Mouse (Mus musculus) frontal cortex, postnatal 10 days (tissue): Measurements from ENCODE around the gene Rtbdn.
"Not testable (repeated sequence)": the region's sequence is repeated elsewhere in the genome, so short reads cannot be mapped to it uniquely, and the experiment has no call there.

Experiments
- DNase-seq, 2 experiments: peaks; one replicate each; pipeline ENCODE4 v3.0.0; 2022; ENCODE audit warnings: low spot score in 2 of 2, mixed read lengths in 1 of 2

Rtbdn gene

DNA sequence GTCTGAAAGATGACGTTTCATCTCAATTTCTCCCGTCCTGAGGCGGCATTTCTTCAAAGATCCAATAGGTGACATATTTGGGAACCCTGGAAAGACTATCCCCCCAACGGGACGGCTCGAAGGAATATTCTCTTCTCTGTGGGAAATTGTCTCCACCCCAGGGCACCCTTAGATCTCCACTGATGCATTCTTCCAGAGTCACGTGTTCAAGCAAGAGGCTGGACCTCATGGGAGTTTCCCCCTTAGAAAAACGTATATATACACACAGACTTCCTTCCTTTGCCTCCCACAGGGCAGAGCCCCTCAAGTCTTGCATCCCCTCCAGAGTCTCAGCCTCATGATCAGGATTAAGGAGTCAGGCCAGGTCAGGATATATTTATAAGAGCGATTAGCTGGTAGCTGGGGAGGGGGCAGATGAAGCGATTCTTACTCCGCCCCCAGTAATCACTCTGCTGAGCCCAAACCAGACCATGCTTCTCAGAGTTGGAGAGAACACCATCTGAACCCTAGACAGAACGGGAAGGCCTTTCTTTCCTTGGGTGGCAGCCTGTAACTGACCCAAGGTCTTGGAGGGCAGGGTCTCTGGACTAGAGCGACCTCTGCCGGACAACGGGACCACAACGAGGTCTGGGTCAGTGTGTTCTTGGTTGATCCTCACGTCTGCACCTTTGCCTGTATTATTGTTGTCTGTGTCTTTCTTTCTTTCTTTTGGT lies at the start of gene Rtbdn:
Rtbdn (plus strand) TSS at position 464 of the 713 bp plus-strand sequence.
- no peak for DNase-seq

DNA sequence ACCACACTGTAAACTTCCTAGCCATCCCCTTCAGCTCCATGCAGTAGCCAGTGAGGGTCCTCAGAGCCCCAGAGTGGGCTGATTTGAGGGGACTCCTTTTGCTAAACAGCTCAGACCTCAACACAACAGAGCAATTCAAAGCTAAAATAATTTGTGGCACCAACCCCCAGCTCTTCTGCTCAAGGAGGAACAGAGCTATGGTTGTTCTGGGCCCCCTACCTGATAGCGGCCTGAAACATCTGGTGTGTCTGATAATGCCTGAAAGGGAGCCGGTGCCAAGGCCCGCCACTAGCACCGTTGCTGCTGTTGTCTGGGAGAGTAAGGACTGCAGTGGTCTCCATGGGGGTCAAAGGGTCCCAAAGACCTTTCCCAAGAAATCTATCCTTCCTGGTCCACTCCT lies 45.7 kb upstream of the Rtbdn start:
- DNase-seq = no peak

DNA sequence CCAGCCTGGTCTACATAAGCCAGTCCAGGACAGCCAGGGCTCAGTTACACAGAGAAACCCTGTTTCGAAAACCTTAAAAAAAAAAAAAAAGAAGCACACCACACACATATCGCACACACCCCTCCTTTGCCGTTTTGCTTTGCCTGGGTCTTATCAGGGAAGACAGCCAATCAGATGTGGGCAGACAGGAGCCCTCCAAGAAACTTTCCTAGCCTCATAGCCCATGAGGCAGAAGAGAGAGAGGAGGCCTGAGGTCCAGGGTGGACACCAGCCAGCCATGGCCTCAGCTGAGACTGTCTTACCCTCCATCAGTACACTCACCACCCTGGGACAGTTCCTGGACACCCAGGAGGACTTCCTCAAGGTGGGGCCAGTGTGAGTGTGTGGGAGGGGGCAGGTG lies 45.0 kb upstream of the Rtbdn start, which contains the start of gene Klf1:
Klf1 (plus strand) TSS at position 177 of the 400 bp plus-strand sequence.
- DNase-seq = no peak

DNA sequence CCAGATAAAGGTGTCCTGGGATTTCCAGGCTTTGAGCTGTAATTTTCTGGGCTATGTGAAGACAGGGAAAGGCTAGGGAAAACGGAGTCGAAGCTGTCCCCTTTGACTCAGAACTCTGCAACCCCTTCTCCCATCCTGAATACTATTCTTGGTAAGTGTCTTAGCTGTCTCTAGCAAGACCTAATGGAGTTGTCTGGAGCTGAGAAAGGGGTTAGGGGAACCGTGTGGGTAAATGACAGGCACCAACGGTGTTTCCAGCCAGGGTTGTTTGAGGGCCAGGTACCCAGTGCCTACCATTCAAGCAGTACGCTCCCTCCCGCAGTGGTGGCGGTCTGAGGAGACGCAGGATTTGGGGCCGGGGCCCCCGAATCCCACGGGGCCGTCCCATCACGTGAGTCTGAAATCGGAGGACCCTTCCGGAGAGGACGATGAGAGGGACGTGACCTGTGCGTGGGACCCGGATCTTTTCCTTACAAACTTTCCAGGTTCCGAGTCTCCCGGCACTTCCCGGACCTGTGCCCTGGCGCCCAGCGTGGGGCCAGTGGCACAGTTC lies 44.3 kb upstream of the Rtbdn start:
- no peak for DNase-seq

DNA sequence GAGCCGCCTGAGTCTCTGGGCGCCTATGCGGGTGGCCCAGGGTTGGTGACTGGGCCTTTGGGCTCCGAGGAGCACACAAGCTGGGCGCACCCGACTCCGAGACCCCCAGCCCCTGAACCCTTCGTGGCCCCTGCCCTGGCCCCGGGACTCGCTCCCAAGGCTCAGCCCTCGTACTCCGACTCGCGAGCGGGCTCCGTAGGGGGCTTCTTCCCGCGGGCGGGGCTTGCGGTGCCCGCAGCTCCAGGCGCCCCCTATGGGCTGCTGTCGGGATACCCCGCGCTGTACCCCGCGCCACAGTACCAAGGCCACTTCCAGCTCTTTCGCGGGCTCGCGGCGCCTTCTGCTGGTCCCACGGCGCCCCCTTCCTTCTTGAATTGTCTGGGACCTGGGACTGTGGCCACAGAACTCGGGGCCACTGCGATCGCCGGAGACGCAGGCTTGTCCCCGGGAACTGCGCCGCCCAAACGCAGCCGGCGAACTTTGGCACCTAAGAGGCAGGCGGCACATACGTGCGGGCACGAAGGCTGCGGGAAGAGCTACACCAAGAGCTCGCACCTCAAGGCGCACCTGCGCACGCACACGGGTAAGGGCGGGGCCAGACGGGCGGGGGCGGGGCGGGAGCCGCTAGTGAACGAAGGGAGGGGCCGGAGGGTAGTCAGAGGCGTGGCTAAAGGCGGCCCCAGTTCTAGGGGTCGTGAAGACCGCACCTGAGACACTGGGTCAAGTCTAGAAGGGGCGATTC lies 43.7 kb upstream of the Rtbdn start:
- DNase-seq = peak; percentile 81 to 88

DNA sequence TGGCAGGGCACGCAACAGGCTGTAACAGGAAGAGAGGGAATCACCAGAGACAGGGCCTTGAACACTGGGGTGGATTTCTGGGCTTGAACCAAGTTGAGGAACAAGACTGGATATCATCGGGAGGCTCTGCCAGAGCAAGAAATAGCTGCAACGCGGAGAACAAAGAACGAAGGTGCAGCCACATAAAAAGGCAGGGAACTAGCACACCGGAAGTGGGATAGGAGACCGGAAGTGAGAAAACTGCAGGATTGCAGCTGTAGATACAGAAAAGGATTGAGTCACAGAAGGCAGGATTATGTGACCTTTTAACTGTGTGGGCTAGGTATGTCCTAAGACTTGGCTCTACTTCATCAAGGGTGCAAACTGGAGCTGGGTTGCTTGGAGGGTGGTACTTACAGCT lies 42.4 kb upstream of the Rtbdn start:
- DNase-seq = no peak

DNA sequence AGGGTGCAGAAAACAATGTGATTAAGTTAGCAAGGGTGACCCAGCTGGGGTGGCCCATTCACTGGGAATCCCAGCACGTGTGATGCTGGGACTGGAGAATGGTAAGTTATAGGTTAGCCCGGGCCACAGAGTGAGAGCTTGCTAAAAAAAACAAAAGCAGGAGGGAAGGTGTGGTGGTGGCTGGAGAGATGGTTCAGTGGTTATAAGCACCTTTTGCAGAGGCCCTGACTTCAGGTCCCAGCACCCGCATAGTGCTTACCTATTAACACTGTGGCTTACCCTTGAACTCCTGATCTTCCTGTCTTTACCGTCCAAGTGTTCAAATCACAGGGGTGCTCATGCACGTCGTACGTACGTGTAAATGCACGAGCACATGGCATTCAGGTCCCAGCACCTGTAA lies 39.8 kb upstream of the Rtbdn start:
- no peak for DNase-seq

DNA sequence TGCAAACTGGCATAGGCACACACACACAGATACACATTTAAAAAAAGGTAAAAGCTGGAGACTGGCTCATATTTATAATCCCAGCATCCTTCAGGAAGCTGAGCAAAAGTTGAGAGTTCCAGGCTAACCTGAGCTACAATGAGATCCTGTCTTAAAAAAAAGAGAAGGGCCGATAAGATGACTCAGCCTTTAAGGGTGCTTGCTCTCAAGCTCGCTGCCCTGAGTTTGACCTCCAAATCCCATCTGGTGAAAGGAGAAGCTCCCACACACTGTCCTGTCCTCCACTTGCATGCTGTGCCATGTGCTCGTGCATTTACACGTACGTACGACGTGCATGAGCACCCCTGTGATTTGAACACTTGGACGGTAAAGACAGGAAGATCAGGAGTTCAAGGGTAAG lies 39.3 kb upstream of the Rtbdn start:
- no peak for DNase-seq

DNA sequence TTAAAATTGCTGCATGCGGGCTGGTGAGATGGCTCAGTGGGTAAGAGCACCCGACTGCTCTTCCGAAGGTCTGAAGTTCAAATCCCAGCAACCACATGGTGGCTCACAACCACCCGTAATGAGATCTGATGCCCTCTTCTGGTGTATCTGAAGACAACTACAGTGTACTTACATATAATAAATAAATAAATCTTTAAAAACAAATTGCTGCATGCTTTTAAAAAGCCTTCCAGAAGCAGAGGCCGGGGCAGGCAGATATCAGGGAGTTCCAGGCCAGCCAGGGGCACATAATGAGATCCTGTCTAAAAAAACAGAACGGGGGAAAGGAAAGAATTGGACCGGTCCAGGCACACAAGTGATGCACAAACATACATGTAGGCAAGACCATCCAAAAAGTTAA lies 38.8 kb upstream of the Rtbdn start:
- DNase-seq = not testable (repeated sequence)

DNA sequence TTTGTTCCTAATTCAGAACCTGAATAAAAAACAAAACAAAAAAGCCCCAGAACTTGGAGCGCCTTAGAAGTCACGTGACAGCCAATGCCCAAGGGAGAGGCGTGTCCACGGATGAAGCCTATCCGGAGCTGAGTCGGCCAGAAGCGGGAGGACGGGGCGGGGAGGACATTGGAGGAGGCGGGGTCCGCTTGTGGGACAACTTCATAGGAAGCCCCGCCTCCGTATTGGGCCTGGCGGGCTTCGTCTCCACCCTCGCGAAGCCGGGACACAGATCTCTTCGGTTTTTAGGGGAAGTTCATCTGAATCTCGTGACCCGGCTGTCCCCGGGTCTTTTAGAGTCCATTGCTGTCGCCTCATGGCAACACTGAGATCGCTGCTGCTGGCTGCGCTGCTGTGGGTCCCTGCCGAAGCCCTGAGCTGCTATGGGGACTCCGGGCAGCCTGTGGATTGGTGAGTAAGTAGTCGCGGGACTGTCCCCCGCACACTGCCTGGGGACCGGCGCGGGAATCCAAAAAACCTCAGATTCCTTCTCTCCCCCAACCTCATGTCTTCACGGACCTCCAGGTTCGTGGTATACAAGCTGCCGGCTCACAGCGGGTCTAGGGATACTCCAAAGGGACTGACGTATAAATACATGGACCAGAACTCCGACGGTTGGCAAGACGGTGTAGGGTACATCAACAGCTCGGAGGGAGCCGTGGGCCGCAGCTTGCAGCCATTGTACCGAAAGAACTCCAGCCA lies 38.2 kb upstream of the Rtbdn start, which contains the start of gene Dnase2a:
Dnase2a (plus strand) TSS at position 140 of the 741 bp plus-strand sequence.
- DNase-seq = peak; percentile 84 to 89

DNA sequence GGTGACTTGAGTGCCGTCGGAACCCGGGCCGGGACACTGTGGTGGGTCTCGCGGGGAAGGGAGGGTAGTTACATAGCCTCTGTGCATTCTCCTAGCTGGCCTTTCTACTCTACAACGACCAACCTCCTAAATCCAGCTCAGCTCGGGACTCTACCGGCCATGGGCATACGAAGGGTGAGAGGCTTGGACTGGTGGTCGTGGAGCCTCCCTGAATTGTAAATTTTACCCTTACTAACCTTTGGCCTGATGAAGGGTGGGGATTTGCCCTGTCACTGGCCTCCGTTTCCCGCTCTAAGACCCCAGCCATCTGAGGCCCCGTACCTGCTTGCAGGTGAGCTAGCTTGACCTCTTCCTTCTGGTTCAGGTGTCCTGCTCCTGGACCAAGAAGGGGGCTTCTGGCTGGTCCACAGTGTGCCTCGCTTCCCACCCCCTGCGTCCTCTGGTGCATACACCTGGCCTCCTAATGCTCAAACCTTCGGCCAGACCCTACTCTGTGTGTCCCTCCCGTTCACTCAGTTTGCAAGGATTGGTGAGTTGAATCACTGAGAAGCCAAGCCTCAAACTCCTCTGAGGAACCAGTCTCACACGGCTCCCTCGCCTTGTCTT lies 37.5 kb upstream of the Rtbdn start:
- DNase-seq = no peak

DNA sequence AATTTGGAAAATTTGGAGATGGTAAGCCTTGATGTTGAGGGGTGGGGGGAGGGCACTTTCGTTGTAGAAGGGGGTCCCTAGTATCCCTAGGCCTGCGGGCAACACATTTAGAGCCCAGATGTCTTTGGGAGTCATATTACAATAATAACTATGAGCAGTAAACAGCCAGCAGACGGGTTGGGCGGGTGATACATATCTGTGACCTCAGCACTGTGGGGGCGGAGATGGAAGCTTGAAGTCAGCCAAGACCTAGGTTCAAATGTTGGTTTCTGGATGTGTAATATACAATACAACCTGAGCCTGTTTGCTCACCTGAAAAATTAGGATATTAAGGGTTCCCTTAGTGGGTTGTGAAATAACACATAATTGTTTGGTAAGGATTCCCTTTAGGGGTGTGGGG lies 36.8 kb upstream of the Rtbdn start:
- no peak for DNase-seq

DNA sequence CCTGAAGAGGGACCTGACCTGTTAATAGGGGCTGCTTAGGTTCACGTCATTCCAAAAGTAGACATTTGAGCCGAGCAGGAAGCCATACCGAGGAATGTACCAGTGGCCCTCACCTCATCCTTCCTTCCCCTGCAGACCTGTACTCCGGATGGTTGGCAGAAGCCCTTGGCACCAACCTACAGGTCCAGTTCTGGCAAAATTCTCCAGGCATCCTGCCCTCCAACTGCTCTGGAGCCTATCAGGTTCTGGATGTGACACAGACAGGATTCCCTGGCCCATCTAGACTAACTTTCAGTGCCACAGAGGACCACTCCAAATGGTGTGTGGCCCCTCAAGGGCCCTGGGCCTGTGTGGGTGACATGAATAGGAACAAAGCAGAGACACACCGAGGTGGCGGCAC lies 36.2 kb upstream of the Rtbdn start:
- DNase-seq = no peak

DNA sequence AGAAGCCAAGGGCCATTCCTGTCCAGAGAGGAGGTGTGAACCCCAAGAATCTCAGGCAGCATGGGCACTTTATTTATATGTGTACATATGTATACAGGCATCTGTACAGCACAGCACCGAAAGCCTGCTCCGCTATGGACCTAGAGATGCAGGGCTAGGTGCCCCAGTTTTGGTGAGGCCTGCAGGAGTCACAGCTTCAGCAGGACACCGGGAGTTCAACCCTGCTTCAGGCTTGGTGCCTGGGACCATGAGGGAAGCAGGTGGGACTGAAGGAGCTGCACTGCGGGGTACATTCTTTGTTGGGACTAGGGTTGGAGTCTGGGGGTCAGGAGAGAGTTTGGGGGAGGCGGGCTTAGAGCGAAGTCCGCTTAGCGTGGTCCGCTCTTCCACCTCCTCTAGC lies 34.9 kb upstream of the Rtbdn start:
- DNase-seq = no peak

DNA sequence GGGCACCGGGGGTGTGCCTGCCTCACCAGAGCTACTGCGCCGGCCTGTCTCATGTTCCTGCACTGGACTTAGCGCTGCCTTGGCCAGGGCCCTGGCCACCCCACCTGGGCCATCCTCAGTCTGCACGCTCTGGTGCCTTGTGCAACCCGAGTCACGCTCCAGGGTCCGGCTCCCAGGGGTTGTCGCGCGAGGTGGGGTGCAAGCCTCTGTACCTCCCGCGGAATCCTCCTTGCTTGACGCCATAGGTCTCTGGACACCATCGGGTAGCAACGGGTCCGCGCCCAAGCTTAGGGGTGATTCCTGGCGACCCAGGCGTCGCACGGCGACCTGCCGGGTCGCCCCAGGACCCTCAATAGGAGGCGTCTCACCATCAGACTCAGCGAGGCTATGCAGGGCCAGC lies 34.4 kb upstream of the Rtbdn start:
- no peak for DNase-seq

DNA sequence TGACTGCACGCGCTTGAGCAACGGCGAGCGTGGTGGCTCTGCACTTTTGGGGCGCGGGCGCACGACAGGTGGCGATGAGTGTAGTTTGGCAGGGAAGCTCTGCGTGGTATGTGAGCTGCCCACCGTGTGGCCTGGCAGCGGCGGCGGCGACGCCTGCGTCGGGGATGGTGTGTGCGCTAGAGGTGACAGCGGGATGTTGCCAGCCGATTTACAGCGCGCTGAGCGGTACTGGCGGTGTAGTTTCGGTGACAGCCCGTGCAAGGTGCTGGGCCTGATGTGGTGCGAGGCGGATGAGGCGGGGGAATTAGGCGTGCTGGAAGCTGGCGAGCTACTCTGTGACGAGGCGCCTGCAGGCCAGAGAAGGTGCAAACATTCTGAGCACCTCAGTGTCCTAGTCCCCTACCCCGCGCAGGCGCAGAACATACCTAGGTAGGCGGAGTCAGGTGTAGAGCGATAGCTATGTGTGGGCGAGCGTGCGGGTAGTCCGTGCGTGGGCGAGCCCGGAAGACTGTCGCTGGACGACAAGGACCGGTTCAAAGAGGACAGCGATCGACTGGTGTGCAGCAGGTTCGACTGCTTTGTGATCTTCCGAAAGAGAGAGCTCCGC lies 33.8 kb upstream of the Rtbdn start:
- DNase-seq = no peak

DNA sequence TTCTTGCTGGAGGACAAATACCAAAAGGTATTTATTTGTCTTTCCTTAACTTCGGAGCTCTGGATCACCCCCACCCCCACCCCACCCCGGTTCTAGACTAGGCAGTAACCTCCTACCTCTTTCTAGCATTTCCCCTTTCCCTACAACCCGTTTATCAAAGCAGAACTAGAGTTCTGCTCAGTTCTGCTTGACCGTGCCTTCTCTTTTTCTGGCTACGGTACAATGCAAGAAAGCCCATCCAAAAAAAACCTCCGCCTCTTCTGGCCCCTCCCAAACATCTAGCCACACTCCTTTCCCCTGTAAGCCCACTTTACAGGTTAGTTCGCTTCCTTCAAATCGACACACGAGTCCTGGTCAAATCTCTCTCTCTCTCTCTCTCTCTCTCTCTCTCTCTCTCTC lies 33.3 kb upstream of the Rtbdn start:
- no peak for DNase-seq

DNA sequence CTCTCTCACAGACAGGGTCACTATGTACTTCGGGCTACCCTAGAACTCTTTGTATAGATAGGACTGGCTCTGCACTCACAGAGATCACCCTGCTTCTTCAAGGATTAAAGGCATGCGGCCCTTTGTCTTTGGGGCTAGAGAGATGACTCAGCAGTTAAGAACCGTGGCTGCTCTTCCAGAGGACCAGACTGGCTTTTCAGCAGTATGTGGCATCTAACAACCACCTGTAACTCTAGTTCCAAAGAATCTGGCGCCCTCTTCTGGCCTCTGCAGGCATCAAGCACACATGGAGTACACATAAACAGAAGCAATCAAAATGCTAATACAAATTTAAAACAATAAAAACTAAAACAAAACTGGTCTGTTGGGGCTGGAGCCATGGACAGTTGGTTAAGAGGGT lies 32.8 kb upstream of the Rtbdn start:
- no peak for DNase-seq

DNA sequence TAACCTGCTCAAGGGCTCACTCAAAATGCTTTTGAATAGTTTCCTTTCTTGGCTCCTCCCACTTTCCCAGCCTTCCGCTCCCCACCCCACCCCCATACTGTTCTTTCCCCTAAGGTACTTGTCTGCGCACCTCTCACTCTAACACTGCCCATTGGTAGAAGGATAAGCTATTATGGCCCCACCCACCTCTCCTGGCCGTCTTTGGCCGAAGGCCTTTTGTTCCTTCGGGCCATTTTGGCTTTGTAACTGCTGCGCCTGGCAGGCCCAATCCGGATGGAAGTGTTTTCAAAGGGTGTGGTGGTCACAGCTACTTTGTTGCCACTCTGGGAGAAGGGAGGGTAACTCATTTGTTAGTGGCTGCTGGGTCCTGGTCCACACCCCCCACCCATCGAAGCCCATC lies 31.5 kb upstream of the Rtbdn start:
- DNase-seq = no peak

DNA sequence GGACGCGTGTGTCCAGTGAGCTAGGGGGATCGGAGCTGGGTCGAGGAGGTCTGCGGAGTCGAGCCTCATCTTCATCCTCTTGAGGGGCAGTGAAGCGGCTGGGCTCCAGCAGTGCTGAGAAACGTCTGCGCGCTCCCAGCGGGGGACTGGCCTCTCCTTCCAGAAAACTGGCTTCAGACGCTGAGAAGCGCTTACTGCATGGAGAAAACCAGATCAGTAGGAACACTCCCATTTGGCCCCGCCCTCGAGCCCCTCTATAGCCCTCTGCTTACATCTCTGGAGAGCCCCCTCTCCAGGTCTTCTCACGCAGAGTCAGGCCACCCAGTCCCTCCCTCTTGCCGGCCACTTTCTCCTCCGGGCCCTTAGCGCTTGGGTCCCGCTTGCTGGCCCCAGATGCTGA lies 29.0 kb upstream of the Rtbdn start:
- no peak for DNase-seq

DNA sequence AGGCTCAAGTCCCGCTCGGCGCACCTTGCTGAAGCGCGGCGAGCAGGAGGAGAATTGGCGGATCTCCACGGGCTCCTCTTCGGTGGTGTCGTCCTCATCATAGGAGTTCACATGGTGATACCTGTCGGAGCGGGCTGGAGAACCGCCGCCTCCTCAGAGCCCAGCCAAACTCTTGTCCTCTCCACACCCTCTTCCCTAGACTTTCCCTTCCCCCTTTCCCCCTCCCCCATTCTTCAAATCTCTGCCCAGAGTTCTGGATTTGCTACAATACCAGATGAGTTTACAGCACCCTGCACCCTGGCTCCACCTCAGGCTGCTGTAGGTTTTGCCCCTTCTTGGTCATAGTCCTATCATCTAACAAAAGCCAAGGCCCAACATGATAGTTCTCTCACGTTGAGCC lies 28.1 kb upstream of the Rtbdn start:
- no peak for DNase-seq
